ENCODE assay signal across 20 mouse cellular contexts in the genomic region with DNA sequence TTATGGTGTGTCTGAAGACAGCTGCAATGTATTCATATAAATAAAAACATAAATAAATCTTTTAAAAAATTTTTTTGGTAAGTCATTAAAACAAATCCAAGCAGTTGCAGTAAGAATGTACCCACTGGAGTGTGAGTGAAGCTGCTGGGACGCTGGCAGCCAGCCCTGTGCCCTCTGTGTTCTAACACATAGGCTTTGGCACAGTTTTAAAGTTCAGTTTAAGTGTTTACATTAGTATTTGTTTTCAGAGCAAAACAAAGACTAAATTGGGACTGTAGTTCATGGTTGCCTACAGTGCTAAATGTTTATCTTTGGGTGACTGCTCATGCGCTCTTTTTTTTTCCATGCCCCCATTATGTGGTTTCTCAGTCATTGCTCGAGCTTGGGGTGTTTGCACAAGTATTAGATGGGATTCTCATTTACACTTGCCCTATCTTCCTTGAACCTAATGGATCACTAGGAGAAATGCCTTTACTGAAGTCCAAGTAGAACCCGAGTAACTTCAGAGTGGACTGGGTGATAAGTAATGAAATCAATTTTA.
A peak's percentile ranks its signal among the peaks of the same experiment; 100 is the strongest.
DNase-seq lines count a peak whose midpoint lies in the region; ATAC-seq and TF ChIP-seq lines count a peak whose summit lies in the region.
"Had no signal": no experiment of that assay in that cellular context is flagged by ENCODE, and none has a peak within 500 bp of the region (broad histone marks: within the 10 kb centered on the region; RNA-seq: fewer than 3 reads in every experiment).

No protein-coding gene starts in this region.

- no peak for ATAC-seq in forebrain, embryonic 14.5 days
- ATAC-seq in liver, embryonic 15.5 days (ENCODE audit: insufficient read depth) = 0 out of 2 replicates have a peak, but pooled peaks have one; percentile 31
- no peak for ATAC-seq in liver, embryonic 11.5 days (replicated peaks; ENCODE audit: low FRiP score)
- ATAC-seq in lung, embryonic 14.5 days (ENCODE audit: insufficient read depth) = no peak
- no peak for ATAC-seq in hindbrain, embryonic 12.5 days (ENCODE audit: low FRiP score)

- H3K9ac ChIP-seq in forebrain, embryonic 14.5 days (ENCODE audit: low read length) = no peak overlapping the region
- H3K9ac ChIP-seq in liver, embryonic 15.5 days = no peak overlapping the region
- H3K9ac ChIP-seq in liver, embryonic 11.5 days (ENCODE audit: low read depth, low read length) = no peak overlapping the region
- H3K9ac ChIP-seq in lung, embryonic 14.5 days = no peak overlapping the region
- H3K9ac ChIP-seq in hindbrain, embryonic 12.5 days = no peak overlapping the region
- H3K9ac ChIP-seq: forebrain, embryonic 12.5 days; hindbrain, embryonic 15.5 days; liver, embryonic 14.5 days; midbrain, embryonic 12.5 days had no signal

- H3K27ac ChIP-seq in forebrain, embryonic 14.5 days (ENCODE audit: low read depth, low read length) = no peak overlapping the region
- no peak overlapping the region for H3K27ac ChIP-seq in forebrain, embryonic 10.5 days
- H3K27ac ChIP-seq in liver, embryonic 15.5 days (replicated peaks) = no peak overlapping the region
- no peak overlapping the region for H3K27ac ChIP-seq in liver, embryonic 11.5 days (ENCODE audit: low read depth, low read length)
- H3K27ac ChIP-seq in lung, embryonic 14.5 days (ENCODE audit: low read depth) = no peak overlapping the region
- no peak overlapping the region for H3K27ac ChIP-seq in embryonic facial prominence, embryonic 10.5 days (replicated peaks)
- H3K27ac ChIP-seq in hindbrain, embryonic 12.5 days = no peak overlapping the region
- H3K27ac ChIP-seq: forebrain, embryonic 12.5 days; hindbrain, embryonic 15.5 days; liver, embryonic 14.5 days; midbrain, embryonic 12.5 days had no signal

- H3K4me3 ChIP-seq in forebrain, embryonic 14.5 days (ENCODE audit: low read depth, low read length) = no peak overlapping the region
- no peak overlapping the region for H3K4me3 ChIP-seq in forebrain, embryonic 10.5 days
- no peak overlapping the region for H3K4me3 ChIP-seq in liver, embryonic 15.5 days (replicated peaks)
- no peak overlapping the region for H3K4me3 ChIP-seq in liver, embryonic 11.5 days (ENCODE audit: low read depth, low read length)
- no peak overlapping the region for H3K4me3 ChIP-seq in lung, embryonic 14.5 days (ENCODE audit: low read depth, low read length)
- H3K4me3 ChIP-seq in embryonic facial prominence, embryonic 10.5 days = no peak overlapping the region
- H3K4me3 ChIP-seq in hindbrain, embryonic 12.5 days = no peak overlapping the region
- H3K4me3 ChIP-seq: forebrain, embryonic 12.5 days; hindbrain, embryonic 15.5 days; midbrain, embryonic 12.5 days had no signal

- H3K9me3 ChIP-seq in forebrain, embryonic 14.5 days (replicated peaks; ENCODE audit: control insufficient read depth, low read length) = no peaks in the 10 kb centered on the region
- H3K9me3 ChIP-seq in forebrain, embryonic 10.5 days = no peaks in the 10 kb centered on the region
- no peaks in the 10 kb centered on the region for H3K9me3 ChIP-seq in liver, embryonic 15.5 days (replicated peaks)
- no peaks in the 10 kb centered on the region for H3K9me3 ChIP-seq in liver, embryonic 11.5 days (ENCODE audit: control insufficient read depth, low read length)
- H3K9me3 ChIP-seq in lung, embryonic 14.5 days (ENCODE audit: low read depth, low read length) = no peaks in the 10 kb centered on the region
- H3K9me3 ChIP-seq in embryonic facial prominence, embryonic 10.5 days = no peaks in the 10 kb centered on the region
- H3K9me3 ChIP-seq in hindbrain, embryonic 12.5 days (replicated peaks) = no peaks in the 10 kb centered on the region
- H3K9me3 ChIP-seq: forebrain, embryonic 12.5 days; hindbrain, embryonic 15.5 days; midbrain, embryonic 12.5 days had no signal

- no peaks in the 10 kb centered on the region for H3K27me3 ChIP-seq in forebrain, embryonic 14.5 days (replicated peaks; ENCODE audit: control insufficient read depth, insufficient read depth, low read length)
- no peaks in the 10 kb centered on the region for H3K27me3 ChIP-seq in forebrain, embryonic 10.5 days (ENCODE audit: poor library complexity, severe bottlenecking)
- no peaks in the 10 kb centered on the region for H3K27me3 ChIP-seq in liver, embryonic 15.5 days
- H3K27me3 ChIP-seq in liver, embryonic 11.5 days (replicated peaks; ENCODE audit: control insufficient read depth, insufficient read depth, low read length) = no peaks in the 10 kb centered on the region
- H3K27me3 ChIP-seq in lung, embryonic 14.5 days (ENCODE audit: insufficient read depth, low read length) = no peaks in the 10 kb centered on the region
- H3K27me3 ChIP-seq in embryonic facial prominence, embryonic 10.5 days (replicated peaks; ENCODE audit: low read depth, poor library complexity, severe bottlenecking) = no peaks in the 10 kb centered on the region
- H3K27me3 ChIP-seq in hindbrain, embryonic 12.5 days = no peaks in the 10 kb centered on the region
- H3K27me3 ChIP-seq: forebrain, embryonic 12.5 days; hindbrain, embryonic 15.5 days; midbrain, embryonic 12.5 days had no signal

- WGBS in forebrain, embryonic 14.5 days = 48% methylated on average over 4 of the region's 4 CpGs
- 93% methylated on average over 4 of the region's 4 CpGs for WGBS in forebrain, embryonic 10.5 days
- 60% methylated on average over 4 of the region's 4 CpGs for WGBS in liver, embryonic 15.5 days (ENCODE audit: insufficient replicate concordance)
- 81% methylated on average over 4 of the region's 4 CpGs for WGBS in liver, embryonic 11.5 days
- WGBS in lung, embryonic 14.5 days = 58% methylated on average over 4 of the region's 4 CpGs
- WGBS in embryonic facial prominence, embryonic 10.5 days = 91% methylated on average over 4 of the region's 4 CpGs
- WGBS in hindbrain, embryonic 12.5 days = 92% methylated on average over 4 of the region's 4 CpGs

- H3K4me2 ChIP-seq in forebrain, embryonic 14.5 days (ENCODE audit: low read length) = no peak overlapping the region
- H3K4me2 ChIP-seq in liver, embryonic 15.5 days = no peak overlapping the region
- H3K4me2 ChIP-seq in liver, embryonic 11.5 days = no peak overlapping the region
- H3K4me2 ChIP-seq in lung, embryonic 14.5 days = no peak overlapping the region
- no peak overlapping the region for H3K4me2 ChIP-seq in hindbrain, embryonic 12.5 days (replicated peaks)
- H3K4me2 ChIP-seq: forebrain, embryonic 12.5 days; heart, embryonic 11.5 days; hindbrain, embryonic 15.5 days; midbrain, embryonic 12.5 days had no signal

- no peak for TF ChIP-seq CTCF in lung, embryonic 14.5 days (IDR thresholded peaks at IDR 0.05; ENCODE audit: low read depth)

- peaks cover 3% of the 10 kb centered on the region; the same call in 1 of the 2 replicates for H3K4me1 ChIP-seq in forebrain, embryonic 14.5 days (ENCODE audit: control insufficient read depth, insufficient read depth, low read length)
- H3K4me1 ChIP-seq in forebrain, embryonic 10.5 days = 0 out of 2 replicates have a peak, but pooled peaks cover 3% of the 10 kb centered on the region
- H3K4me1 ChIP-seq in liver, embryonic 15.5 days (replicated peaks) = peaks cover 10% of the 10 kb centered on the region; the same call in 1 of the 2 replicates
- H3K4me1 ChIP-seq in liver, embryonic 11.5 days (replicated peaks; ENCODE audit: control insufficient read depth, insufficient read depth, low read length) = no peaks in the 10 kb centered on the region
- H3K4me1 ChIP-seq in lung, embryonic 14.5 days (ENCODE audit: insufficient read depth) = no peaks in the 10 kb centered on the region
- peaks cover 13% of the 10 kb centered on the region for H3K4me1 ChIP-seq in embryonic facial prominence, embryonic 10.5 days
- peaks cover 11% of the 10 kb centered on the region for H3K4me1 ChIP-seq in hindbrain, embryonic 12.5 days

- DNase-seq in forebrain, embryonic 14.5 days (ENCODE audit: low spot score) = peak; percentile 64
- no peak for DNase-seq in forebrain, embryonic 10.5 days (ENCODE audit: extremely low spot score, low spot score)
- no peak for DNase-seq in liver, embryonic 11.5 days (ENCODE audit: low spot score)
- peak; percentile 68 for DNase-seq in lung, embryonic 14.5 days
- DNase-seq in lung, postnatal 4 days = peak; percentile 67 to 85
- no peak for DNase-seq in embryonic facial prominence, embryonic 10.5 days (ENCODE audit: low spot score)
- DNase-seq: adrenal gland, adult 8-10 months; cerebellum, adult 11 months; cerebellum, postnatal 14 days; embryo, embryonic 11 days; heart, postnatal 14 days; layer of hippocampus, postnatal 36 days; right cerebral cortex, postnatal 4 days had no signal

- no peaks in the 10 kb centered on the region for H3K36me3 ChIP-seq in forebrain, embryonic 14.5 days (ENCODE audit: control insufficient read depth, insufficient read depth, low read length)
- peaks cover 19% of the 10 kb centered on the region for H3K36me3 ChIP-seq in forebrain, embryonic 10.5 days (replicated peaks)
- H3K36me3 ChIP-seq in liver, embryonic 15.5 days (replicated peaks) = peaks cover 6% of the 10 kb centered on the region
- no peaks in the 10 kb centered on the region for H3K36me3 ChIP-seq in liver, embryonic 11.5 days (ENCODE audit: control insufficient read depth, insufficient read depth, low read length)
- peaks cover 7% of the 10 kb centered on the region; the same call in 1 of the 2 replicates for H3K36me3 ChIP-seq in lung, embryonic 14.5 days (ENCODE audit: insufficient read depth)
- H3K36me3 ChIP-seq in embryonic facial prominence, embryonic 10.5 days (replicated peaks) = peaks cover 11% of the 10 kb centered on the region; the same call in 1 of the 2 replicates
- no peaks in the 10 kb centered on the region for H3K36me3 ChIP-seq in hindbrain, embryonic 12.5 days
- H3K36me3 ChIP-seq: forebrain, embryonic 12.5 days; hindbrain, embryonic 15.5 days had no signal

Comparison
In these comparisons a context has a peak if more than half of its experiments do, and no peak if none do; other contexts are left out.
1. DNase-seq: peak in forebrain, embryonic 14.5 days (single experiment), lung, embryonic 14.5 days (single experiment) and lung, postnatal 4 days (2 of 2); none in forebrain, embryonic 10.5 days (single experiment), liver, embryonic 11.5 days (single experiment) and embryonic facial prominence, embryonic 10.5 days (single experiment).